Mouse (Mus musculus): ENCODE results near the gene Enox1.

DNA sequence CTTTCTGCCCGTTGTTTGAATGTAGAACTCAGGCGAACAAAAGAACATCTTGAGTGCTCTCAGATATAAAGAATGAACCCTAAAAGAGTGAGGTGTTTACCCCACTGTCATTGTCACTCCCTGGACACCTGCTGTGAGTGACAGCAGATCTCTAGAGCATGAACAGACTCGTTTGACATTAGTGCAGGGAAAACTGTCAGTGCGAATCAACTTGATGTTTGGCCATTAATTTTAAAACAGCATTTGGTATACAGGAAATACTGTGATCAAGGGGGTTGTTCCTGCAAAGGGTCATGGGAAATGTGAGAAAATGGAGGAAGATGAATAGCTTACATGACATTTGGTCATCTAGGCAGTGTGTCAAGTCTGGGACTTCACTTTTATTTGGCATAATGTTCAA, 101.6 kb downstream of the Enox1 start:
- no peak for TF ChIP-seq CTCF (IDR thresholded peaks at IDR 0.05; ENCODE audit: low read depth, low read length)
- TF ChIP-seq POLR2A (IDR thresholded peaks at IDR 0.05; ENCODE audit: borderline replicate concordance, low read depth, low read length) = no peak
